Mouse (Mus musculus): ENCODE measurements at regions not wholly inside any gene's neighbourhood (a gene's known extent, or its start where the extent isn't known, plus 50 kb on each side); places are given as distances from the start of the nearest gene placed in this dataset.

DNA sequence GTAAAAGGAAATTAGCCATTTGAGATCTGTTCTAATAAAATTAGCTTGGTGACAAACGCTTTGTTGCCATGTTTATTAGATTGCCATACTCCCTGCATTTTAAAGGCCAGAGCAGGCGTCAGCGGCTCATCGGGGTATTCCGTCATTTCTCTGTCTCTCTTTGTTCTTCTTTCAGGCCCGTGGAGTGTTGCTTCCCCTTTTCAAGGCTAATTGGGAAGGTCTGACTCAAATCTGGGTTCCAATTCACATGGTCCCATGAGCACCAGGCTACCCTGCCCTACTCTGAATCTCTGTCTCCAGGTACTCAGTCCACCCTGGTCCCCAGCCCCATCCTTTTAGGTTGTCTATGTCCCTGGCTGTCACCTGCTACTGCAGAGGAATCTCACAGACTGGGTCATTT, 138.2 kb upstream of the 4931429L15Rik start:
- TF ChIP-seq CTCF (IDR thresholded peaks at IDR 0.05; ENCODE audit: low read depth, low read length) (no peak), GATA1 (IDR thresholded peaks at IDR 0.05; ENCODE audit: borderline replicate concordance, low read length) (no peak), POLR2AphosphoS5 (IDR thresholded peaks at IDR 0.05; ENCODE audit: insufficient replicate concordance, low read depth, low read length) (no peak)
